Mouse (Mus musculus) liver, postnatal 0 days (tissue): ENCODE data around the gene Gm12355.

Source experiments
- CTCF ChIP-seq: sonication (generic); IDR thresholded peaks from 2 replicates; pipeline ENCODE4 v1.5.1; 2016; ENCODE audit warnings: antibody characterized with exemption, low read depth
- EP300 ChIP-seq: IDR thresholded peaks from 2 replicates; pipeline ENCODE4 v1.6.1; 2016; ENCODE audit warnings: antibody characterized with exemption, low read depth, mild to moderate bottlenecking

GRCm38 (mm10) chr11:98597363-98597762 is 28.1 kb downstream of the Gm12355 start:
- TF ChIP-seq CTCF (peak; percentile 92), EP300 (no peak)
